Mouse (Mus musculus): ENCODE measurements around the gene Mid1ip1. TPM values are rescaled to one million over a fixed set of nuclear protein-coding genes. Genes with fewer than 3 reads are reported as not detected.

The Mid1ip1 gene
- polyA plus RNA-seq (2015; fragmentation: Nextera tagmentation; extraction: Ambion mirVana): 13.4 and 17.9 TPM in 2 replicates

DNA sequence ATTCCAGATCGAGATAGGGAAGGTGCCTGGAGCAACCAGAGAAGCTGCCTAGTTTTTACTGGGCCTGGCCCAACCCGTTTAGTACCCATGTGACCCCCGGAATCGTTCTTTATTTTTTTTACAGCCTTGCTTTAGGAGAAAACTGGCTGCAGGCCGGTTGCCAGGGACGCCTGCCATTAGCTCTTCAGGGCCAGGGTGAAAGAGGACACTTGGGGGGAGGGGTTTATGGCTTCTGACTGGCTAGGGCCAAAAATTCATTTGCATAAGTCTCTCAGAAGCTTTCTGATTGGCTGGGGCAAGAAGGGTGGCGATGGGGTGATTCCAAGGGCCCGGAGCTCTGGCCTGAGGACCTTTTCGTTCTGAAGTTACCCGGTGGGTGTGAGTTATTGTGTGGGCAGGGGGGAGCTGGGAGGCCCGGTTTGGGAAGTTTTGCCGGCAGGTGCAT lies at the start of gene Mid1ip1:
Mid1ip1 (plus strand) TSS at position 318 of the 445 bp plus-strand sequence.

Other genes starting within 250 kb of the Mid1ip1 start
- 152 TPM in 2 replicates for gene Tspan7, start 229.9 kb upstream of the Mid1ip1 start, polyA plus RNA-seq (2015; fragmentation: Nextera tagmentation; extraction: Ambion mirVana)

Data from skeletal muscle tissue, postnatal 0 days (tissue).